Mouse (Mus musculus) kidney, postnatal 14 days (tissue): Measurements from ENCODE around the gene Otub1.
A peak's percentile ranks its signal among the peaks of the same experiment; 100 is the strongest.

Source experiments
- DNase-seq: peaks from one replicate; pipeline ENCODE4 v3.0.0; 2022; ENCODE audit warnings: mixed read lengths

Gene Otub1

DNA sequence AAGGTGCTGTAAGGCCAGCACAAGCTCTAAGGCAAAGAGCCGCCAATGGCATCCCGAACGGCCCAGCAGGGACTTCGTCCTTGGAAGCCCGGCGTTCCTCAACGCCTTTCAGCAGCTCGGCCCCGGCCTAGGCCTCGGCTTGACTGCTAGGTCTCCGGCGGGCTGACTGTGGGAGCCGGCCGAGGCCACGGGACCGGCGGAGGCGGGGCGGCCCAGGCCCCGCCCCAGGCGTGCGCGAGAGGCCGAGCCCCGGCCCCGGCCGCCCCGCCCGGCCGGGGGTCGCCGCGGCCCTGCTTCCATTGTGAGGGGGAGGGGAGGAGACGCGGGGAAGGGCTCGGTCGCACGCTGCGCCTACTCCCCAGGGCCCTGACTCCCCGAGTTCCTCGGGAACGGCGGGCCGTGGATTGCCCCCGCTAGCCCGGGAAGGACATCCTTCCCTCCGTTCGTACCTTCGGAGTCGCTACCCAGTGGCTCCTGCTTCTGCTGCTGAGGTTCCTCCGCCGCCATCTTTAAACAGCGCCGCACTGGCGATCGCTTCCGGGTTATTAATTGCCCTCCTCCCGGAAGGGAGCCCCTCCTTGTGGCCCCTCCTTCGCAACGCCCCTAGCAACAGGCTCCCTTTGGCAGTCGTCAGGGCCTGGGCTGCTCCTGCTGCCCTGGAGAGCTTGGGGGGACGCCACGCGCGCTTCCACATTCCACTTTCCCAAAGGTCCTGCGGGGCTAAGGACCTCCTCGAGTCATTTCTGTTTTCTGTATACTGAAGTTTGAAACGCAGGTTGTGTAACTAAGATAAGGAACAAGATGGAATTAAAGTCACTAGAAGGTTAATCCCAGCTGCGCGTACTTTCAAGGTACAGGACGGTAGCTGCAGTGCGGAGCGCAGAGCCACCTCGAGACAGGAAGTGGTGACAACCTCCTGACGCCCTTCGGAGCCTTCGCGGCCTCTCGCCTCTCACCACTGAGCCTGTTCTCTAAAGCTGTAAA lies at the start of gene Otub1:
Gene Otub1, minus strand, starts transcription at position 564 of the 984 bp plus-strand sequence.
- DNase-seq, result peak; percentile 96

DNA sequence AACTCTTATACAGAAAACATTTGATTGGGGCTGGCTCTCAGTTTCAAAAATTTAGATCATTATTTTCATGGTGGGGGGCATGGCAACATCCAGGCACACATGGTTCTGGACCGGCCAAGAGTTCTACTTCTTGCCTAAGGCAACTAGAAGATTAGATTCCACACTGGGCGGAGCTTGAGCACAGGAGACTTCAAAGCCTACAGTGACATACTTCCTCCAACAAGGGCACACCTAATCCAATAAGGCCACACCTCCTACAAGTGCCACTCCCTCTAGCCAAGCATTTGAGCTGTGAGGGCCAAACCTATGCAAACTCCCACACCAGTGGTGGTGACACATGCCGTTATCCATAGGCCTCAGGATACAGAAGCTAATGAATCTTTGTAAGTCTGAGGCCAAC lies 39.9 kb upstream of the Otub1 start:
- DNase-seq, result no peak

DNA sequence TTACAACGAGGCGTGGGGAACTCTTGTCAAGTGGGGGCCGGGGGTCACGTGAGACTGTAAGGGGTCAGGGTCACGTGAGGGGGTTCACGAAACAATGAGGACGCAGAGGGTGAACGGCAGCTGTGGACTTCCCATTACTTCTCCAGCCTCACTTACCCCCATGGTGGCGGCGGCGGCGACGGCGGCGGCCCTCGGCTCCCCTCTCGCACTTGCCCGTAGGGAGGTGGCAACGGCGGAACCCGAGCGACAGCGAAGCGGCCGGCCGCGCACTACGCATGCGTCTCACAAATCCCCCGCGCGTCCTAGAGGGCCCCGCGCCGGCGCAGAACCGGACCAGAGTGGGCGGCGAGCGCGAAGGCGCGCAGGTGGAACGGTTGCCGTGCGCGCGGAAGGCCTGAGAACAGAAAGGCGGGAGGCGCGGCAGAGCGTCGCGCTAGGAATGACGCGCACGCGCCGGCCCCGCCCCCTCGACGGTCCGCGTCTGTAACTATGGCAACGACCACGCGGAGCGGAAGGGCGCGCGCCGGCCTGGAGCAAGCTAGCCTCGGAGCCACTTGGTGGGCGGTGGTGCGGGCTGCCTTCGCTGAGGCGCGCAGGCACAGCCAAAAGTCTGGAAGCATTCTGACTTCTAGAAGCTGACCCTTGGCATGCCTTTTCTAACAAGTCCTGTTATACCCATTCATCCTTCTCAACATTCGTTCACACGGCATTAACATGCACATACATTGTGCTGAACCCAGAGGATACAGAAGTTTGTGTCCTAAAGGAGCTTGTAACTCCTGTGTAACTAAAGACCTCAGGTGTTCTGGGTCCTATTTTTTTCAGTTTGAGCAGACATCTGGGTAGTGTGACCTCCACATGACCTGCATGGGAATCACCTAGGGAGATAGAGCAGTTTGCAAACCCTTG lies 34.9 kb upstream of the Otub1 start, which contains the start of gene Naa40:
Gene Naa40, minus strand, starts transcription at position 402 of the 909 bp plus-strand sequence.
- peak; percentile 96 for DNase-seq

DNA sequence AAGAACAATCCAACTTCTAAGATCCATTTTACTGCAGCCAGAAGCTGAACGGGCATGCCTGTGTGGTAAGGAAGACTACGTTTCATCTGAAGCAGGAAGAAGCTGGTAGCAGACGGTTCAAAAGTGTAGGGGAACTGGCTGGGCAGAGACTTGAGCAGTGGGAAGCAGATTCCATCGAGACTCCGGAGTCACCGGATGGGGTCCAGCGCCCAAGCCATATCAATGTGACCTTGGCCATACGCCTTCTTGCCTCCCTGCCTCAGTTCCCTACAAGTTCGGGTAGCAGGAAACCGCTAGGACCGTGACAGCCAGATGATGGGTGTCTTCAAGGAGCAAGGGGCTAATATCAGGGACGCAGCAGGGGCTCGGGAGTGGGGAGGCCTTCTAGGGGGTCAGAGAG lies 34.2 kb upstream of the Otub1 start:
- DNase-seq, result no peak

DNA sequence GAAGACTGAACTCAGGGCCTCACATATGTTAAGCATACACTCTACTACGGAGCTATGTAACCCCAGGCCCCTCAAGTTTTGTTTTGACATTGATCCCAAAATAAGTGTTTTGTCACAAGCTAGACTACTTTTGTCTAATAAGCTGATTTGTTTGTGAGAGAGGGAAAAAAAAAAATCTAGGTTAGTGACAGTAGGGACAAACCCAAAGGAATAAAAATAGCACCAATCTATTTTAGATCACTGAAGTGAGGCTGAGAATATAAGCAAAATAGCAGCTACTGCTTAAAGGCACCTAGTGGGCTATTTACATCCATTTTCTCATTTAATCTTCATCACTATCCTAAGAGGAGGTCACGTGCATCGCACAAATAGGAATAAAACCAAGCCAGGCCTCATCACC lies 33.5 kb upstream of the Otub1 start:
- DNase-seq, result no peak

DNA sequence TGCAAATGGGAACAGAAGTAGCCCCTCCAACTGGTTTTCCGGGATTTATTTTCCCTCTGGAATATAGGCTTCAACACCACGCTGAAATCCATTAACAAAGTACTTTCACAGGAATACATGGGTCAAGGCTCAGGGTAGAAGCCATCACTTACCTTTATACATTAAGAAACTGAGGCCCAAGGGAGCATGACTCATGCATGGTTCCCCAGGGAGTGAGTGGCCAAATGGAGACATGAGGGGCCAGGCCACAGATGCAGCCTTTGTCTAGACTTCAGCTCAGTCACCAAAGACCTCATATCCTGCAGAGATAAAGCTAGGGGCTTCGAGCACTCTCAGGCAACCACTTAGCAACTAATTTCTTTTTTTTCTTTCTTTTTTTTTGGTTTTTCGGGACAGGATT lies 30.6 kb upstream of the Otub1 start:
- DNase-seq, result no peak

DNA sequence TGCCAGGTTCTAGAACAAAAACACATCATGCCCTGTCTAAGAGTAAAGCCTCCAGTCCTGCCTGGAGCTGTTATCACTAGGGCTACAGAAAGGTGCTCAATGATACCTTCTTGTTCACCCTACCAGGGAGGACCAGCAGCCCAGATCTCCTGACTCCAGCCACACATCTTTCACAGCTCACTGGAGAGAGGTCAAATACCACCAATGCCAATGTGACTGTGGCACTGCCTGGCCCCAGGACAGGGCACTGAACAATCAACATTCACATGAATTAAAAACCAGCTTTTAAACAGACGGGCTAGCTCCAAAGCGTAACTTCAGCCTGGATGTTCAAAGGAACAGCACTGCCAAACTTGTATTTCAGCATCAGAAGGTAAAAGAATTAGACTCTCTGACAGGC lies 29.9 kb upstream of the Otub1 start:
- DNase-seq, result no peak

DNA sequence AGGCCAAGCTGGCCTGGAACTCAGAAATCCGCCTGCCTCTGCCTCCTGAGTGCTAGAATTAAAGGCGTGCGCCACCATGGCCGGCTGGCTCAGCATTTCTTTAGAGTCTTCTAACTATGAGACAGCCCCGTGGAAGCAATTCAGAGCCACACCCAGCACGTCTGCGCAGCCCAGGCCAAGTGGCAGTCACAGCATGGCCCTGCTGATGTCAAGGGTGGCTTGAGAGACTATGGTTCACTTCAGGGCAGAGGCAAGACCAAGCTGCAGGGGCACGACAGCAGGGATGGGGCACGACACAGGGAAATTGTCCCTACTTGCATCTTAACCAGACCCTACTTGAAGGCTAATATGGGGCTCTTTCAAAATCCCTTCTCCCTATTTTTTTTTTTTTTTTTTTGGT lies 29.3 kb upstream of the Otub1 start:
- DNase-seq, result no peak

DNA sequence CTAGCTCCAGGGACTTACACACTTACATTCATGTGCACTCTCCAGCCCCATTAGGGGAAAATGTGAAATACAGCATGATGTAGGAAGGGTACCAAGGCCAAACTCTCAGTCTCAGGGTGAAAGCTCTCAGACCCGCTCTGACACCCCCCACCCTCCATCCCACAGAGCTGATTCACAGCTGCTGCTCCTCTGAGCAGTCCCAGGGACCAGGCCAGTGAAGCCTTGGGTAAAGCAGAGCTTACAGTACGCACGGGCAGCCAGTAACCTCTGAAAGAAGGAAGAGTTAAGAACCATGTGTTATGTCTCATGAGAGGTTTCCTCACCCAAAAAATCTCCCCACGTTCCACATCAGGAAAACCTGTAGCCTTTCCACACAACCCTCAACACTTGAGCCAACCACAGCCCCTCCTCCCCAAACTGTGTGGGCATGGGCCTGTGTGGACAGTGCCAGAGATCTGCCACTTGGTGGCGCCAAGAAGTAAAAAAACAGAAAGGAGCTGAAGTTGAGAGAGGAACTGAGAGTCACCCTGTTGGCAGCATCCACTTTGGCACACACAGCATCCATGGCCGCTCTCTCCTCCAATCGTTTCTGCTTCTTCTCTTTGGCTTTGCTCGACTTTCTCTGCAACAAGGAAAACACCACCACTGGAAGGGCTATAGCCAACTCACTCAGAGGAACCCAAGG lies 28.6 kb upstream of the Otub1 start:
- DNase-seq, result peak; percentile 82

DNA sequence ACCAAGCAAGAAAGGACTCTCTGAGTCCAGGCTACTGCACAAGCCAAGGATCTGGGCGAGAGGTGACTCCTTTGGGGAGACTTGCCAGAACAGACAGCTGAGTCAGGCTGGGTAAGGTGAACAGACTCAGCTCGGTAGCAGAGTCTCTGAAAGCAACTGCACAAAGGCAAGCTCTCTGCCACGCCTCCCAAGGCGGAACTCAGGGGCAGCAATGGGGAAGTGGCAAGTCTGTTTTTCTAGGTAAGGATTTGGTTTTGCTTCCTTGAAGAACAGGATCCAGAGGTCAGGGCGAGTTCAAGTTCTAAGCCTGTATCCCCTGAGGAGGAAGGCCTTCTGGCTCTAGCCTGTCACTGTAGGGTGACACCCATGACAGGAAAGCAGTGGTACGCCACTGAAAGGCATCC lies 20.4 kb upstream of the Otub1 start:
- no peak for DNase-seq

DNA sequence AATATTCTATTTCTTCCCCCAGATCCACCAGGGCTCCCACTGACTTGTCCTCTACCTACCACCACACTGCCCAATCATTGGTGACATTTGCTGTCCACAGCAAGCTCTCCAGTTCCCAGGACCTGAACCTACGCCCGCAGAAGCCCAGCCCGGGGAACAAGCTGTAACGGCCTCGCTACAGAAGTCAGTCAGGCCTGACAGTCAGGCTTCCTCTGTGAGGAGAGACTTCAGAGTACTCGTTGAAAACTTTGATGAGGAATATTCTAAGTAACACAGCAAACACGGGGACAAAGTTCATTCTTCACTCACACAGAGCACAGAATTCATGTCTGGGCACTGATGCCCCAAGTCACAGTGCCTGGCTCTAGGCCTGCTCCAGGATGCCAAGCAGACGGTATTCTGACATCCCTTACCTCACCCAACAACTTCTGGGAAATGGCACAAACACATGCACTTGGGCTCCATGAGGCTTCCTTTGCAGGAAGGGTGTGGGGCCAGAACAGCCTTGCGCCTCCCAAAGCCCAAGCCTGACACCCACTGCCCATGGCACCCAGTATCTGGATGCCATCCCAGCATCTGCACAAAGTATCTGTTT lies 19.1 kb upstream of the Otub1 start:
- DNase-seq, result peak; percentile 53

DNA sequence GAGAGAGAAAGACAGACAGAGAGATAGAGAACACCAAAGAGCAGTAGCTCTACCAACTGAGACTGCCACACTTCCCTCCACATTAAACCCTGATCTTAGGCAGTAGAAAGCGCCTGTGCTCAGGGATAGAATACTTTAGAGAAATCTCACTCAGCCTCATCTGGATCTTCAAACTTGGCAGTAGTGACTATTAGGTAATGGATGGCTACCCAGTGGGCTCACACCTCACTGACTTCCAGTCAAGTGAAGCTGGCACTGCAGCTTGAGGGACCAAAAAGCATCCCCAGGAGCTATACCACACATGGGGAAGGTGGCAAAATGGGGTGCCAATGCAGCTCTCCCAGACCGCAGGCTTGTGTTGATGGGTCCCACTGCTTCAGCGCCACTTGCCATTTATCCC lies 18.1 kb upstream of the Otub1 start:
- no peak for DNase-seq

DNA sequence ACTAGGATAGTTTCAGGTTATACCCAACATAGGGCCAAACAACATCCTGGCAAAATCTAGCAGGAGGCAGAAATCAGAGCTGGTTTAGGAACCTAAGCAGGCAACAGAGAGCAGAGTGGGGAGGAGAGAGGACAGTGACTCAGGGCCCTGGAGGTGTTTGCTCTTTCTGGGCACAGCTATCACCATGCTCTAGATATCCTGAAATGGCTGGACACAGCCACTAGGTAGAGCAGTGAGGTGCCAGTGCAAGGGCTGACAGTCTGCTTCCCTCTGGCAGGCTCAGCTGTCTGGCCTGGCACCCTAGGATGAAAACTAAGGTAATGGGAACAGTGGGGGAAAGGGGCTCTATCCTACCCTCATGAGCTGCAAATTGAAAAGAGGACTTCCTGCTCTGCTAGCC lies 17.4 kb upstream of the Otub1 start:
- DNase-seq, result no peak

DNA sequence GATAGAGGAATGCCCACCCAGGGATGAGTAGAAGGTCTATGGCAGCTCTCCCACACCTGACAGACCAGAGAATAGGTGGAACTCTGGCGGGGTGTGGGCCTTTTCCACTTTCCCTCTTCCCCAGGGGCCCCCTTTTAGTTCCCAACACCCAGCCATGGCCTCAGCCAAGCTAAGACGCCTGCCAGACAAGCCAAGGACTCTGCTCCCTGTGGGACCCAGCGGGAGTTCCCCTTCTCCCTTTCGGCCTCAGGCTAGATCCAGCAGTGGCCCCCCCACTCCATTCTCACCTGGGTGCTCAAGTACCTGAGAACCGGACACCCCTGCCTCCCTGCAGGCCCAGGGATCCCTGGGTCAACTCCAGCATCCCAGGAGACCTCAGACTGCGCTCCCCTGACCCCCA lies 16.1 kb upstream of the Otub1 start:
- no peak for DNase-seq

DNA sequence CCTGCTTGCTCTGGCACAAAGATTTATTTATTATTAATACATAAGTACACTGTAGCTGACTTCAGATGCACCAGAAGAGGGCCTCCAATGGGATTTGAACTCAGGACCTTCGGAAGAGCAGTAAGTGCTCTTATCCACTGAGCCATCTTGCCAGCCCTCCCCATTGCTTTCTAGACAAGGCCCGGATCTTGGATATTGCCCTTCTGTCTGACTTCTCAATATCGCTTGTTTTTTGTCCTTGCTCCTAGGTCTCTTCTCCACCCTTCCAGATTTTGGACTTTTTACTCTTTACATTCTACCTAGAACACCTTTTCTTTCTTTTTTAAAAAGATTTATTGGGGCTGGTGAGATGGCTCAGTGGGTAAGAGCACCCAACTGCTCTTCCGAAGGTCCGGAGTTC lies 12.6 kb upstream of the Otub1 start:
- DNase-seq, result no peak

DNA sequence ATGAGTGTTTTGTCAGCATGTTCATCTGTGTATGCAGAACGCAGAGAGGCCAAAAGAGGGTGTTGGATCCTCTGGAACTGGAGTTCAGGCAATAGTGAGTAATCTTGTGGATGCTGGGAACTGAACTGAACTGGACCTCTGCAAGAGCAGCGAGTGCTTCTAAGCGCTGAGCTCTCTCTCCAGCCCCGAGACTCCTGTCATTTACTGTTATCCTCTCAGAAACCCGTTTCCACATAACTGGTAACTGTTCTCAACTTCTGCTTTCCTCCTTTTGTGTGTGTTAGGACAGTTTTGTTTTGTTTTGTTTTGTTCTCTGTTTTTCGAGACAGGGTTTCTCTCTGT lies 11.8 kb upstream of the Otub1 start:
- no peak for DNase-seq

DNA sequence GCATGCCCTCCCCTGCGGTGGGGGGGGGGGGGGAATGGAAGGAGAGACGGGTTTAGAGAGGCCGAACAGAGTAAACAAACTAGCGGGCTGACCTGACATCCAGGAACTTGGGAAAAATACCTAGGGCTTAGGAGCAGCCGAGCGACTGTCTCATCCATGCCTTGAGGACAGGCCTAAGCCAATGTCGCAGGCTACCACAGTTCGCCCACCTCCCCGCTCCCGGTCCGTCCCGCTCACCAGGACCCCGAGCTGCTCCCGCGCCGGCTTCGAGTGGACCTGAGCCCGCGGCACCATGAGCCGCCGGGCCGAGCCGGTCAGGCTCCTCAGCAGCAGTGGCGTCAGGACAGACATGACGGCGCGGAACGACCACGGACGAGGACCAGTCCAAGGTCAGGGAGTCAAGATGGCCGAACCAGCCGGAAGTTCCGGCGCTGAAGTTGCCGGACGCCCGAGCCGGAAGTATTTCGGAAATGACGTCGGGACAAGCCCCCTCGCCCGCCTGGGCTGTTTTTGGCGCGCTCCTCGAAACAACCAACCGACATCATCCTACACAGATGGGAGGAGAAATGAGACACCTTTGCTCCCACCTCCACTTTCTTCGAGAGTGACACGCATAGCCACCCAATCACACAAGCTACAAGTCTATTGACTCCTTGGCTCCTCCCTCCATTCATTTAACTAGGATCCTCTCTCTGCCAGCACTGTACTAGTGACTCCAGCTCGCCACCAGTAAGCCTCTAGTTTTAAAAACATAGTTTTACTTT lies 11.2 kb upstream of the Otub1 start, which contains the start of gene Cox8a:
Gene Cox8a, minus strand, starts transcription at position 455 of the 764 bp plus-strand sequence.
- peak; percentile 98 for DNase-seq

DNA sequence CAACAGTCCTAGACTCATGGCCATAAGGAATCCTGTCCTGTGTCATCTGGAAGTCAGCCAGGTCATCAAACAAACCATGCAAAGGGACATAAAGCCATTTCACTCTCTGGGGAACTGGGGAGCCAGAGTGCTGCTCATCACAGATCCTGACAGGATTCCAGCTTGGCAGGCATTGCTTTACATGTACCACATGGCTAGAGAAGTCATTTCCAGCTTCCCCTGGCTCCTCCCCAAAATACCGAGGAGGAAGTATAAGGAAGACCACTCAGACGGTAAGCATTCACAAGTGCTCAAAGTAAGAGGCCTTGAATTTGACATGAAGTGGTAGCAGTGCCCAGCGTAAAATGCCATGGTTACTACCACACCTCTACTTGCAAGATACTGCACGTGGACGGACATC lies 8.4 kb upstream of the Otub1 start:
- no peak for DNase-seq

DNA sequence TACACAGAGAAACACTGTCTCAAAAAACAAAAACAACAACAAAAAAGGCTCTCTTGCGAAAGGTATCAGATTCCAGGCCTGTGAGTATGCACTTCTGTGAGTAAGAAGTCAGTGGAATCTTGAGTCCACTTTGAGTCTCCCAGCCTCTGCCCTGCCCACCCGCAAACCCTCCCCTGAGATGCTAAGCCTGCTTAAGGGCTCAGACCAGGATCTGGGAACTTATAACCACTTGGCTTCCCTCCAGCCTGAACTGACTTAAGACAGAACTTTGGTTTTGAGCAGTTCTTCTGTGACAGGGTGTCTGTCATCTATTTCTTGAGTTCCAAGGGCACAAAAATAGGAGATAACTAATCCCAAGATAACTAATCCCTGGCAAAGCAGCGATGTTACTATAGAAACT lies 6.9 kb upstream of the Otub1 start:
- DNase-seq, result no peak

DNA sequence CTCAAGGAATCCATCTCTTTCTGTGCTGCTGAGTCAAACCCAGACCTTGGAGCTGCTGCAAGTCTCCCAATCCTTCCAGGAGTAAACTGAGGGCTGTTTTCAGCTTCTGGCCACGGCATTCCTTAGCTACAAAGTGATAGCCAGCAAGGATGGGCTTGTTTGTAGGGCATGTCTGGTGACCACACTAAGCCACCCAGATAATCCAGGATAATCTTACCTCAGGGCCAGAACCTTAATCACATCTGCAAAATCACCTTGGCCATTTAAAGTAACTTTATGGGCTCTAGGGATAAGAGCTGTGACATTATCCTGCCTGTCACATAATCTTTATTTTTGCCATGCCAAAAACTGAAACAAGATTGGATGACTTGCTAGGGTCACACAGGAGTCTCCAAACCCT lies 6.1 kb upstream of the Otub1 start:
- DNase-seq, result no peak

DNA sequence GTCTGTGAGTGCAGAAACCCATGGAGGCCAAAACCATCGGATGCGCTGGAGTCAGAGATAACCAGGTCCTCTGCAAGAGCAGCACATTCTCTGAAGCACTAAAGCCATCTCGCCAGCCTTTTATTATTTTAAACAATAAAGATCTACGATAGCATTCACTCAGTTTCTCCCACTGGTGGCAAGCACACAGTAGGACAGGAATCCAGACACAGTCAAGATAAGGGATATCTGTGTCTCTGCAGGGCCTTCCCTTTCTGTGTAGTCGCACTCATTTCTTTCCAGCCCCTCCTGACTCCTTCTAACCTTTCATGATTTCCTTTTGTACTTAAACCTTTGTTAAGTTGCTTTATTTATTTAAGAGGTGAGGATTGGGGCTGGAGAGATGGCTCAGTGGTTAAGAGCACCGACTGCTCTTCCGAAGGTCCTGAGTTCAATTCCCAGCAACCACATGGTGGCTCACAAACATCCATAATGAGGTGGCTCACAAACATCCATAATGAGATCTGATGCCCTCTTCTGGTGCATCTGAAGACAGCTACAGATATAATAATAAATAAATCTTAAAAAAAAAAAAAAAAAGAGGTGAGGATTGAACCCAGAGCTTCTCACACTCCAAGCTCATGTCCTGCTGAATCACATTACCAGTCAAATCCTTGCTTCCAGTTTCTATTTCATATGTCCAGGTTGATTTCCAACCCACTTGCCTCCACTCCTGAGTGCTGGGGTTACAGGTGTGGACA lies 4.0 kb upstream of the Otub1 start:
- DNase-seq, result no peak
